Mouse (Mus musculus): ENCODE measurements at regions not wholly inside any gene's neighbourhood (a gene's known extent, or its start where the extent isn't known, plus 50 kb on each side); places are given as distances from the start of the nearest gene placed in this dataset.
A peak's percentile ranks its signal among the peaks of the same experiment; 100 is the strongest.

GRCm38 (mm10) chr16:45033268-45033667 is 59.9 kb upstream of the Ccdc80 start:
- no peak for ATAC-seq

GRCm38 (mm10) chr16:45034401-45034800 is 58.8 kb upstream of the Ccdc80 start:
- no peak for ATAC-seq

GRCm38 (mm10) chr16:45036806-45037520 is 56.2 kb upstream of the Ccdc80 start:
- ATAC-seq = no peak

DNA sequence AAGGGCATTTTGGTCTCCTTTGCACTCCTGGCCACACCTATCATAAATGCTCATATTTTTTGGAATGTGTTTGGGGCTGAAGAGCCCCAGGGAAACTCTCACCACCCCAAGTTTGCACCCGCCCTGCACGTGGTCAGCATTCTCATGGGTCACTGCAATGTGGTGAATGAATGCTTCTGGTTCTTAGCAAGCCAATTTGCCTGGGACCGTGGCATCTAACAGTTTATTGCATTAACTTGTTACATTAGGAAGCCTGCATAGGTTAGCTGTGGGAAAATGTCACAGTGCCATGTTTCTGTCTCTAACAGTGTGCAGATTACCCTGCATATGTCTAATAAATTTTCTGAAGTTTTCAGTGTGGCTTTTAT is 55.7 kb upstream of the Ccdc80 start:
- no peak for ATAC-seq

- peak; percentile 32 for ATAC-seq
These were observed 54.8 kb upstream of the Ccdc80 start for GRCm38 (mm10) chr16:45038261-45039036.

Data from activated CD4-positive, CD25-positive, alpha-beta regulatory T cell, adult 4 months (primary cell).